Mouse (Mus musculus): ENCODE data around the gene Gm17622.

GRCm38 (mm10) chr13:96532176-96532575 is 41.6 kb downstream of the Gm17622 start:
- TF ChIP-seq CTCF (IDR thresholded peaks at IDR 0.05; ENCODE audit: extremely low read depth, insufficient read depth, low read length) (no peak), POLR2A (IDR thresholded peaks at IDR 0.05; ENCODE audit: extremely low read depth, insufficient read depth, low read length) (no peak)
